Mouse (Mus musculus) heart, postnatal 25 days (tissue): ENCODE measurements at regions not wholly inside any gene's neighbourhood (a gene's known extent, or its start where the extent isn't known, plus 50 kb on each side); places are given as distances from the start of the nearest gene placed in this dataset.

Source experiments
- DNase-seq: peaks from one replicate; pipeline ENCODE4 v3.0.0; 2022; ENCODE audit warnings: low spot score
- intact Hi-C: fragments of 180-260 bp; cut with DNase I; formaldehyde crosslinking; loops from one replicate; pipeline ENCODE4 v1.15.1; 2025

DNA sequence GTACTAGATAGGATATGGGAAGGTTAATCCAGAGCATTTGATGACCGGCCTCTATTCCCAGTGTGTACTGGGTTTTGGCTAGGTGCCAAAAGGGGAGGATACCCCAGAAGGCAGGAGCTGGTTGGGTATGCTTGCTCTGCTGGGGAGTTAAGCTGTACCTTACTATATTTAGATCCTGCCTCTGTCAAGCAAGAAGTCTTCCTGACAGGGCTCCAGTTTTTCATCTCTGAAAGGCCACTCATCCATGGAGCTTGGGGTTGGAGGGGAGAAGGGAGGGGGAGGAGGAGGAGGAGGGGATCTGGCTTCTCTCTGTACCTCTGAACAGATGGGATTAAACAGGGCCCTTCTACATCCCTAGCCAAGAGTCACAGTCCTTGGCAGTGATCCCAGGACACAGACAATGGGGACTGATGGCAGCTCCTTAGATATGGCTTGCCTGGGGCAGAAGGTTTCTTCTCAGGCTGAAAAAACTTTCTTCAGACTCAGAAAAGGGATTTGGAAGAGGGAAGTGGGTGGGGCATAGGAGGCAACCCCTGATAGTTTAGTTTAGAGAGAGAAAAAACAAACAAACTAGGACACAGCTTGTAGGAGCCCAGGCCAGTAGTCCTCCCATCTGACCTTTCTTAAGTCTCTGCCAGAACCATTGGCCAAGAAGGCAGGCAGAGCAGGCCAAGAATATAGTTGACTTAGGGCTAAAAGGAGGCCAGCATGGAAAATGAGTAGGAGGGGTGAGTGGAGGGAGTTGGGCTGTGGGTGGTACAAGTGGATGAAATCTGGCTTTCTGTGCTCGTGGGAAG is 78.3 kb upstream of the Astn2 start:
- intact Hi-C loops: no loop called here
- peak; percentile 72 for DNase-seq

DNA sequence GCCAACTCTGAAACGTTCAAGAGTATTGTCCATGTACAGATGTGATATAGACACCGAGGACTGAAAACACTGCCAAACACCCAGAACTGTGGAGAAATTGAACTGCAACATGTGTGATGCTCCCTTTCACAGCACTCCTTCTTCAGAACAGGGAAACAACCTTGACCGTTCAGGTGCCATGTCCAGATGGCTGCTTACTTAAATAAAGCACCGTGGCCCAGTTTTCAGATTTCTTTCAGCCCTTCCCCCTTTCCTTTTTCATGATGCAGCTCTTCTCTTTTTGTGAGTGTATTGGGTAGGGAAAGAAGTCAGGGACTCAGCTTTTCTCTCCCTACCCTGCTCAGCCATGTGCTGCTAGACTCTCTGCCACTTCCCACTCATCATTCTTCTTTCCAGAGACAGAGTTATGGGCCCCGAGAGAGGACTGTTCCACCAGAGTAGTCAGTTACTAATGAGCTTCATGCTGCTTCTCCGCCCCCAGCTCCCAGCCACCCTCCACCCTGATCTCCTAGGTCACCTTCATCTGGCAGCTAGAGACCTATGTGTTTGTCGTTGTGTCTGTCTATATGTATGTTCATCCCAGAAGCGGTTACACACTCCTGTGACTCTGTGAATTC is 74.3 kb upstream of the Astn2 start:
- intact Hi-C loops: no loop called here
- DNase-seq: no peak
